Mouse (Mus musculus): ENCODE measurements at regions not wholly inside any gene's neighbourhood (a gene's known extent, or its start where the extent isn't known, plus 50 kb on each side); places are given as distances from the start of the nearest gene placed in this dataset.

GRCm38 (mm10) chr8:118144546-118144945 lies 139.0 kb upstream of the Cdh13 start:
- WGBS, result 61% methylated on average over 5 of the region's 5 CpGs

GRCm38 (mm10) chr8:118142311-118142710 lies 141.2 kb upstream of the Cdh13 start:
- Histone ChIP-seq H3K4me3 (ENCODE audit: low read depth, low read length) (no peak overlapping the region), H3K4me1 (replicated peaks; ENCODE audit: control insufficient read depth, insufficient read depth) (no peaks in the 10 kb centered on the region), H3K27ac (replicated peaks) (no peak overlapping the region), H3K36me3 (ENCODE audit: control insufficient read depth, insufficient read depth, low read length) (no peaks in the 10 kb centered on the region), H3K9ac (ENCODE audit: low read length) (no peak overlapping the region), H3K4me2 (replicated peaks; ENCODE audit: low read depth) (no peak overlapping the region), H3K9me3 (ENCODE audit: control insufficient read depth, low read length) (no peaks in the 10 kb centered on the region), H3K27me3 (ENCODE audit: control insufficient read depth, insufficient read depth, low read length) (no peaks in the 10 kb centered on the region)
- no peak for DNase-seq (ENCODE audit: low spot score)
- no peak for TF ChIP-seq CTCF (IDR thresholded peaks at IDR 0.05; ENCODE audit: low read depth)
- no peak for TF ChIP-seq EP300 (optimal IDR thresholded peaks at IDR 0.05)
- ATAC-seq (ENCODE audit: low FRiP score, low TSS enrichment), result no peak
- WGBS, result 87% methylated on average over 8 of the region's 8 CpGs

More at GRCm38 (mm10) chr8:118144546-118144945, 139.0 kb upstream of the Cdh13 start:
- ATAC-seq (ENCODE audit: low FRiP score, low TSS enrichment), result no peak
- no peak overlapping the region for H3K4me2 ChIP-seq (replicated peaks; ENCODE audit: low read depth)
- no peak overlapping the region for H3K9ac ChIP-seq (ENCODE audit: low read length)
- H3K27ac ChIP-seq (replicated peaks), result no peak overlapping the region
- no peaks in the 10 kb centered on the region for H3K36me3 ChIP-seq (ENCODE audit: control insufficient read depth, insufficient read depth, low read length)
- TF ChIP-seq CTCF (IDR thresholded peaks at IDR 0.05; ENCODE audit: low read depth), result no peak
- no peak for TF ChIP-seq EP300 (optimal IDR thresholded peaks at IDR 0.05)
- H3K4me3 ChIP-seq (ENCODE audit: low read depth, low read length), result no peak overlapping the region
- H3K27me3 ChIP-seq (ENCODE audit: control insufficient read depth, insufficient read depth, low read length), result no peaks in the 10 kb centered on the region
- DNase-seq (ENCODE audit: low spot score), result no peak
- no peaks in the 10 kb centered on the region for H3K4me1 ChIP-seq (replicated peaks; ENCODE audit: control insufficient read depth, insufficient read depth)
- no peaks in the 10 kb centered on the region for H3K9me3 ChIP-seq (ENCODE audit: control insufficient read depth, low read length)

- ATAC-seq (ENCODE audit: low FRiP score, low TSS enrichment), result no peak
- H3K4me2 ChIP-seq (replicated peaks; ENCODE audit: low read depth), result no peak overlapping the region
- no peaks in the 10 kb centered on the region for H3K36me3 ChIP-seq (ENCODE audit: control insufficient read depth, insufficient read depth, low read length)
- no peak overlapping the region for H3K27ac ChIP-seq (replicated peaks)
- H3K27me3 ChIP-seq (ENCODE audit: control insufficient read depth, insufficient read depth, low read length), result no peaks in the 10 kb centered on the region
- no peak for DNase-seq (ENCODE audit: low spot score)
- no peaks in the 10 kb centered on the region for H3K9me3 ChIP-seq (ENCODE audit: control insufficient read depth, low read length)
- no peak overlapping the region for H3K4me3 ChIP-seq (ENCODE audit: low read depth, low read length)
- H3K9ac ChIP-seq (ENCODE audit: low read length), result no peak overlapping the region
- no peak for TF ChIP-seq CTCF (IDR thresholded peaks at IDR 0.05; ENCODE audit: low read depth)
- no peak for TF ChIP-seq EP300 (optimal IDR thresholded peaks at IDR 0.05)
- WGBS, result 72% methylated on average over 6 of the region's 6 CpGs
- H3K4me1 ChIP-seq (replicated peaks; ENCODE audit: control insufficient read depth, insufficient read depth), result no peaks in the 10 kb centered on the region
These were observed 143.6 kb upstream of the Cdh13 start for GRCm38 (mm10) chr8:118139928-118140327.

GRCm38 (mm10) chr8:118137846-118138245 lies 145.7 kb upstream of the Cdh13 start:
- Histone ChIP-seq H3K27ac (replicated peaks) (no peak overlapping the region), H3K9me3 (ENCODE audit: control insufficient read depth, low read length) (no peaks in the 10 kb centered on the region), H3K9ac (ENCODE audit: low read length) (no peak overlapping the region), H3K4me1 (replicated peaks; ENCODE audit: control insufficient read depth, insufficient read depth) (no peaks in the 10 kb centered on the region), H3K36me3 (ENCODE audit: control insufficient read depth, insufficient read depth, low read length) (no peaks in the 10 kb centered on the region), H3K4me3 (ENCODE audit: low read depth, low read length) (no peak overlapping the region), H3K27me3 (ENCODE audit: control insufficient read depth, insufficient read depth, low read length) (no peaks in the 10 kb centered on the region), H3K4me2 (replicated peaks; ENCODE audit: low read depth) (no peak overlapping the region)
- DNase-seq (ENCODE audit: low spot score) (no peak), ATAC-seq (ENCODE audit: low FRiP score, low TSS enrichment) (no peak)
- 50% methylated on average over 3 of the region's 3 CpGs for WGBS
- TF ChIP-seq EP300 (optimal IDR thresholded peaks at IDR 0.05) (no peak), CTCF (IDR thresholded peaks at IDR 0.05; ENCODE audit: low read depth) (no peak)

GRCm38 (mm10) chr8:118124993-118125392 lies 158.5 kb upstream of the Cdh13 start:
- no peaks in the 10 kb centered on the region for H3K36me3 ChIP-seq (ENCODE audit: control insufficient read depth, insufficient read depth, low read length)
- no peaks in the 10 kb centered on the region for H3K4me1 ChIP-seq (replicated peaks; ENCODE audit: control insufficient read depth, insufficient read depth)
- H3K27me3 ChIP-seq (ENCODE audit: control insufficient read depth, insufficient read depth, low read length), result no peaks in the 10 kb centered on the region
- H3K4me2 ChIP-seq (replicated peaks; ENCODE audit: low read depth), result no peak overlapping the region
- H3K9me3 ChIP-seq (ENCODE audit: control insufficient read depth, low read length), result no peaks in the 10 kb centered on the region
- no peak overlapping the region for H3K27ac ChIP-seq (replicated peaks)
- WGBS, result 66% methylated on average over 7 of the region's 7 CpGs
- no peak overlapping the region for H3K9ac ChIP-seq (ENCODE audit: low read length)
- H3K4me3 ChIP-seq (ENCODE audit: low read depth, low read length), result no peak overlapping the region
- DNase-seq (ENCODE audit: low spot score) (no peak), ATAC-seq (ENCODE audit: low FRiP score, low TSS enrichment) (no peak)
- no peak for TF ChIP-seq CTCF (IDR thresholded peaks at IDR 0.05; ENCODE audit: low read depth)
- TF ChIP-seq EP300 (optimal IDR thresholded peaks at IDR 0.05), result no peak

GRCm38 (mm10) chr8:118114253-118114652 lies 169.3 kb upstream of the Cdh13 start:
- ATAC-seq (ENCODE audit: low FRiP score, low TSS enrichment), result no peak
- Histone ChIP-seq H3K27me3 (ENCODE audit: control insufficient read depth, insufficient read depth, low read length) (no peaks in the 10 kb centered on the region), H3K9ac (ENCODE audit: low read length) (no peak overlapping the region), H3K4me3 (ENCODE audit: low read depth, low read length) (no peak overlapping the region), H3K4me1 (replicated peaks; ENCODE audit: control insufficient read depth, insufficient read depth) (no peaks in the 10 kb centered on the region), H3K9me3 (ENCODE audit: control insufficient read depth, low read length) (no peaks in the 10 kb centered on the region), H3K4me2 (replicated peaks; ENCODE audit: low read depth) (no peak overlapping the region), H3K36me3 (ENCODE audit: control insufficient read depth, insufficient read depth, low read length) (no peaks in the 10 kb centered on the region), H3K27ac (replicated peaks) (no peak overlapping the region)
- TF ChIP-seq EP300 (optimal IDR thresholded peaks at IDR 0.05) (no peak), CTCF (IDR thresholded peaks at IDR 0.05; ENCODE audit: low read depth) (no peak)
- DNase-seq (ENCODE audit: low spot score), result no peak
- 69% methylated on average over 8 of the region's 8 CpGs for WGBS
